In the genomic region with DNA sequence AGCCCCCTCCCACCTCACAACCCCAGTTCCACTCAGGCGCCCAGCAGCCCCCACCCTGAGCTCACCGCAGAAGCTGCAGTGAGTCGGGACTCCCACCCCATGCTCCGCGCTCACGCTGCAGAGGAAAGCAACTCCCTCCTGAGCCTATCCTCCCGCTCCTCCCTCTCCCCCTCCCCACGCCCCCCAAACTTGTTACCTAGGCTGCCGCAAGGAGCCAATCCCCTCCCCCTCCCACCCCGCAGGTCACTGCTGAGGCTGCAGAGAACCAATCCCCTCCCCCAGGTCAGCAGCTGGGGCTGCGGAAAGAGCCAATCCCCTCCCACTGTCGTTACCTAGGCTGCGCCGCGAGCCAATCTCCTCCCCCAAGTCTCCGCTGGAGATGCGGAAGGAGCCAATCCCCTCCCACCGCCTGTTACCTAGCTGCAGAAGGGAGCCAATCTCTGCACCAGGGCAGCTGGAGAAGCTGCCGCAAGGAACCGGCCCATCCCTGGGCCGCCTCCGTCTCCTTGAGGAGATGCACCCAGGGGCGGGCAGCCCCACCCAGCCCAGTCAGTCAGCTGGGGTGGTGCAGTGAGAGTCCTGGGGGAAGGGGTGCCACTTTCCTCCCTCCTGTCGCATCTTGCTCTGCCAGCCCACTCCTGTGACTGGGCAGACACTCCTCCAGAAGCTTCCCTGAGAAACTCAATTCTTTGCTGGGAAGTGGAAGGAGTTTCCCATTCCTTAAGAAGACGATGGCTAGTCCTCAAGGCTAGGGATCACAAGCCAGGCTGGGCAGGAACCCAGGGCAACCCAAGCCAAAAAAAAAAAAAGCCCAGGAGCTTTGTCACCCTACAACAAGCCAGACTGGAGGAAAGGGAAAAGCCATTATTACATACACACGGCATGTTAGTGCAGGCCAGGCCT, we compare ENCODE assay signal across 8 mouse cellular contexts. TPM values are rescaled to one million over a fixed set of nuclear protein-coding genes. Genes with fewer than 3 reads are reported as not detected.
DNase-seq lines count a peak whose midpoint lies in the region; ATAC-seq lines count a peak whose summit lies in the region.

No protein-coding gene starts in this region.

- H3K4me2 ChIP-seq in intestine, embryonic 15.5 days (replicated peaks): peak overlapping the region; percentile 93

- peaks cover 60% of the 10 kb centered on the region for H3K4me1 ChIP-seq in intestine, embryonic 15.5 days (replicated peaks)

- intact Hi-C loops in left cerebral cortex, postnatal 14 days (cut with DNase I): no loop called here

- H3K9ac ChIP-seq in intestine, embryonic 15.5 days: peak overlapping the region; percentile 50

- ATAC-seq in intestine, embryonic 15.5 days: peak; percentile 92
- ATAC-seq in megakaryocyte-erythroid progenitor cell, adult 5-6 weeks (replicated peaks; ENCODE audit: low FRiP score, low TSS enrichment, poor library complexity, severe bottlenecking): peak; percentile 97

- peak overlapping the region; percentile 48 for H3K4me3 ChIP-seq in intestine, embryonic 15.5 days (replicated peaks)

- H3K27ac ChIP-seq in intestine, embryonic 15.5 days: peak overlapping the region; percentile 87

- H3K36me3 ChIP-seq in intestine, embryonic 15.5 days: peaks cover 42% of the 10 kb centered on the region

- peak; percentile 95 for DNase-seq in adrenal gland, adult 2 months
- DNase-seq in embryo, embryonic 11 days: peak; percentile 98
- peak; percentile 91 for DNase-seq in gastrocnemius, postnatal 25 days
- DNase-seq in left cerebral cortex, postnatal 14 days (ENCODE audit: low spot score in 2 of 2): peak; percentile 89 to 94
- DNase-seq in right cerebral cortex, postnatal 14 days: peak; percentile 84
- peak; percentile 72 for DNase-seq in urinary bladder, postnatal 25 days (ENCODE audit: low spot score)

- WGBS in intestine, embryonic 15.5 days: under 1% methylated on average over 25 of the region's 26 CpGs

- H3K27me3 ChIP-seq in intestine, embryonic 15.5 days (replicated peaks): no peaks in the 10 kb centered on the region

- no peaks in the 10 kb centered on the region for H3K9me3 ChIP-seq in intestine, embryonic 15.5 days

RNA-seq across cellular contexts. Expression of gene Nfe2l1, which starts 5.6 kb away (rescaled TPM):
- 100 to 1,000 TPM; 497 to 817 TPM for total RNA-seq in adrenal gland, adult 2 months (2021)
- polyA plus RNA-seq in adrenal gland, adult 2 months (2012; rRNA removed): 504 and 806 TPM in 2 replicates
- 100 to 1,000 TPM; 348 to 389 TPM for total RNA-seq in gastrocnemius, postnatal 25 days (2021)
- 50.4 and 52.6 TPM in 2 replicates for polyA plus RNA-seq in intestine, embryonic 15.5 days (2015; fragmentation: Nextera tagmentation; extraction: Ambion mirVana)
- total RNA-seq in left cerebral cortex, postnatal 14 days (2021): 100 to 1,000 TPM; 205 to 209 TPM
- total RNA-seq in megakaryocyte-erythroid progenitor cell, adult 5-6 weeks (2014; fragmentation: Nextera tagmentation): 22.2 and 53.3 TPM in 2 replicates
- 27.3 and 47.5 TPM in 2 replicates for total RNA-seq in megakaryocyte-erythroid progenitor cell, adult 5-6 weeks (2017)

RNA-seq across cellular contexts. Expression of gene Copz2, which starts 25.5 kb away (rescaled TPM):
- 10 to 100 TPM; 57.1 to 76.8 TPM for total RNA-seq in adrenal gland, adult 2 months (2021)
- 90.7 and 107 TPM in 2 replicates for polyA plus RNA-seq in adrenal gland, adult 2 months (2012; rRNA removed)
- total RNA-seq in gastrocnemius, postnatal 25 days (2021): 10 to 100 TPM; 28.2 to 31.1 TPM
- 93.5 and 94.6 TPM in 2 replicates for polyA plus RNA-seq in intestine, embryonic 15.5 days (2015; fragmentation: Nextera tagmentation; extraction: Ambion mirVana)
- 1 to 10 TPM; 2.7 to 3.2 TPM for total RNA-seq in left cerebral cortex, postnatal 14 days (2021)
- total RNA-seq in megakaryocyte-erythroid progenitor cell, adult 5-6 weeks (2014; fragmentation: Nextera tagmentation): not detected in 2 replicates
- 1.0 and 3.2 TPM in 2 replicates for total RNA-seq in megakaryocyte-erythroid progenitor cell, adult 5-6 weeks (2017)

RNA-seq across cellular contexts. Expression of gene Cbx1, which starts 35.2 kb away (rescaled TPM):
- 10 to 100 TPM; 65.7 to 72.8 TPM for total RNA-seq in adrenal gland, adult 2 months (2021)
- 40.0 and 58.2 TPM in 2 replicates for polyA plus RNA-seq in adrenal gland, adult 2 months (2012; rRNA removed)
- total RNA-seq in gastrocnemius, postnatal 25 days (2021): 10 to 100 TPM; 32.8 to 34.6 TPM
- 92.8 and 101 TPM in 2 replicates for polyA plus RNA-seq in intestine, embryonic 15.5 days (2015; fragmentation: Nextera tagmentation; extraction: Ambion mirVana)
- 10 to 100 TPM; 47.0 to 50.1 TPM for total RNA-seq in left cerebral cortex, postnatal 14 days (2021)
- total RNA-seq in megakaryocyte-erythroid progenitor cell, adult 5-6 weeks (2014; fragmentation: Nextera tagmentation): 91.7 and 97.1 TPM in 2 replicates
- total RNA-seq in megakaryocyte-erythroid progenitor cell, adult 5-6 weeks (2017): 120 and 130 TPM in 2 replicates

RNA-seq across cellular contexts. Expression of gene Snx11, which starts 46.8 kb away (rescaled TPM):
- total RNA-seq in adrenal gland, adult 2 months (2021): 10 to 100 TPM; 22.7 to 31.2 TPM
- 12.4 and 12.6 TPM in 2 replicates for polyA plus RNA-seq in adrenal gland, adult 2 months (2012; rRNA removed)
- total RNA-seq in gastrocnemius, postnatal 25 days (2021): 10 to 100 TPM in 1 of 2 experiments, 1 to 10 TPM in 1; 8.1 to 11.3 TPM
- polyA plus RNA-seq in intestine, embryonic 15.5 days (2015; fragmentation: Nextera tagmentation; extraction: Ambion mirVana): 14.4 and 14.6 TPM in 2 replicates
- 10 to 100 TPM; 39.0 to 44.2 TPM for total RNA-seq in left cerebral cortex, postnatal 14 days (2021)
- 13.4 and 26.0 TPM in 2 replicates for total RNA-seq in megakaryocyte-erythroid progenitor cell, adult 5-6 weeks (2014; fragmentation: Nextera tagmentation)
- 7.4 and 9.7 TPM in 2 replicates for total RNA-seq in megakaryocyte-erythroid progenitor cell, adult 5-6 weeks (2017)

Comparison
In these comparisons a context has a peak if more than half of its experiments do, and no peak if none do; other contexts are left out.
1. Peak in every context shown above with its lines: DNase-seq, ATAC-seq, H3K4me3 ChIP-seq and H3K27ac ChIP-seq.
2. RNA of gene Copz2, which starts 25.5 kb away (total RNA-seq): 57.1 to 76.8 TPM in adrenal gland, adult 2 months and 28.2 to 31.1 TPM in gastrocnemius, postnatal 25 days; 2.7 to 3.2 TPM in left cerebral cortex, postnatal 14 days and 1.0 to 3.2 TPM in megakaryocyte-erythroid progenitor cell, adult 5-6 weeks; every median in the first group is over 4 times any median in the second.